8 mouse cellular contexts compared by ENCODE assay signal in the genomic region with DNA sequence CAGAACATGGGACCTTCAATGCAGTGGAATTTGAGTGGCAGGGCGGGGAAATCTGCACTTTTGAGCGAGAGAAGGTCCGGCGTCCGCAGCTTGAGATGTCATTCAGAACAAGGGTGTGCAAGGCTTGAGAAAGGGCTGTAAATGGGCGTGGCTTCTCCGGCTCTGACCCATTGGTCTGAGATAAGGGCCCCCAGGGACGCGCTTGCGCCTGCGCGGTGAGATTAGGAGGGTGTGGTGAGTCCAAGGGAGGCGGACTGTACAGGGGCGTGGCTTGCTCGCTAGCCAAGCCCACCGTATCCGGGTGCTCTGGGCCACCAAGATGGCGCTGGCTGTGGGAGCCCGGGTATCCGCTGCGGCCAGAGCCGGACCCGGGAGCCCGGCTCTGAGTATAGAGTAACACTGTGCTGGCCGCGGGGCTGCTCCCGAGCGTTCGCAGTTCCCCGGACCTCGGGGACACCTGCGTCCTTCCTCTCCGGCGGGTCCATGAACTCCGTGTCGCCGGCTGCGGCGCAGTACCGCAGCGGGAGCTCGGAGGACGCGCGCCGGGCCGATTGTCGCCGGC. TPM values are rescaled to one million over a fixed set of nuclear protein-coding genes. Genes with fewer than 3 reads are reported as not detected.
A peak's percentile ranks its signal among the peaks of the same experiment; 100 is the strongest.
DNase-seq lines count a peak whose midpoint lies in the region; ATAC-seq and TF ChIP-seq lines count a peak whose summit lies in the region.

A gene (plus strand): TSS at position 294 of the 562 bp plus-strand sequence.

- H3K4me3 ChIP-seq in bone marrow, adult 2 months (replicated peaks; ENCODE audit: control insufficient read depth, low read depth, low read length) = peak within 1 kb of the TSS; percentile 98
- peak within 1 kb of the TSS; percentile 87 for H3K4me3 ChIP-seq in embryonic facial prominence, embryonic 15.5 days (replicated peaks)
- H3K4me3 ChIP-seq in limb, embryonic 14.5 days (replicated peaks; ENCODE audit: low read length) = peak within 1 kb of the TSS; percentile 95
- peak within 1 kb of the TSS; percentile 55 for H3K4me3 ChIP-seq in midbrain, postnatal 0 days (ENCODE audit: low read depth, low read length)

- TF ChIP-seq CTCF in bone marrow, adult 2 months (IDR thresholded peaks at IDR 0.05; ENCODE audit: control insufficient read depth, insufficient read depth, low read length) = no peak
- TF ChIP-seq CTCF in midbrain, postnatal 0 days (IDR thresholded peaks at IDR 0.05) = no peak

- H3K9ac ChIP-seq in embryonic facial prominence, embryonic 15.5 days = peak within 1 kb of the TSS; percentile 88
- peak within 1 kb of the TSS; percentile 82 for H3K9ac ChIP-seq in limb, embryonic 14.5 days (ENCODE audit: low read depth, low read length, severe bottlenecking)
- peak within 1 kb of the TSS; percentile 58 for H3K9ac ChIP-seq in midbrain, postnatal 0 days (replicated peaks; ENCODE audit: low read length, poor library complexity, severe bottlenecking)

- peak within 1 kb of the TSS; percentile 92 for H3K27ac ChIP-seq in bone marrow, adult 2 months (ENCODE audit: control insufficient read depth, insufficient read depth, low read depth, low read length, poor library complexity)
- peak within 1 kb of the TSS; percentile 89 for H3K27ac ChIP-seq in embryonic facial prominence, embryonic 15.5 days (replicated peaks)
- peak within 1 kb of the TSS; percentile 75 for H3K27ac ChIP-seq in limb, embryonic 14.5 days (replicated peaks; ENCODE audit: low read depth, low read length)
- H3K27ac ChIP-seq in midbrain, postnatal 0 days (ENCODE audit: low read depth, low read length) = peak within 1 kb of the TSS; percentile 62

- peak; percentile 96 for ATAC-seq in embryonic facial prominence, embryonic 15.5 days (ENCODE audit: insufficient number of reproducible peaks, low FRiP score, low TSS enrichment, low read depth)
- ATAC-seq in limb, embryonic 14.5 days (ENCODE audit: low FRiP score, low read depth) = peak; percentile 98
- peak; percentile 97 for ATAC-seq in midbrain, postnatal 0 days (ENCODE audit: low FRiP score)

- no peaks in the 10 kb centered on the region for H3K9me3 ChIP-seq in embryonic facial prominence, embryonic 15.5 days (replicated peaks)
- no peaks in the 10 kb centered on the region for H3K9me3 ChIP-seq in limb, embryonic 14.5 days (ENCODE audit: control insufficient read depth, low read length)
- no peaks in the 10 kb centered on the region for H3K9me3 ChIP-seq in midbrain, postnatal 0 days (ENCODE audit: low read length)

- peak within 1 kb of the TSS; percentile 76 for H3K4me2 ChIP-seq in embryonic facial prominence, embryonic 15.5 days (replicated peaks)
- H3K4me2 ChIP-seq in limb, embryonic 14.5 days (replicated peaks; ENCODE audit: low read depth, low read length, severe bottlenecking) = peak within 1 kb of the TSS; percentile 78
- H3K4me2 ChIP-seq in midbrain, postnatal 0 days (ENCODE audit: low read depth, low read length, poor library complexity, severe bottlenecking) = peak within 1 kb of the TSS; percentile 78

- H3K4me1 ChIP-seq in bone marrow, adult 2 months (ENCODE audit: control insufficient read depth, insufficient read depth, low read length) = peaks cover 7% of the 10 kb centered on the region
- H3K4me1 ChIP-seq in embryonic facial prominence, embryonic 15.5 days = peaks cover 24% of the 10 kb centered on the region
- H3K4me1 ChIP-seq in limb, embryonic 14.5 days (ENCODE audit: control insufficient read depth, insufficient read depth, low read length) = peaks cover 9% of the 10 kb centered on the region
- H3K4me1 ChIP-seq in midbrain, postnatal 0 days (ENCODE audit: insufficient read depth, low read length) = peaks cover 5% of the 10 kb centered on the region; the same call in 1 of the 2 replicates

- TF ChIP-seq POLR2A in bone marrow, adult 2 months (IDR thresholded peaks at IDR 0.05; ENCODE audit: borderline replicate concordance, control insufficient read depth, low read depth, low read length) = peak; percentile 97; the same call in 1 of the 2 replicates
- peak; percentile 95 for TF ChIP-seq POLR2A in limb, embryonic 14.5 days (IDR thresholded peaks at IDR 0.05; ENCODE audit: borderline replicate concordance, extremely low read depth, insufficient read depth, insufficient read length)

- no peaks in the 10 kb centered on the region for H3K27me3 ChIP-seq in embryonic facial prominence, embryonic 15.5 days
- H3K27me3 ChIP-seq in limb, embryonic 14.5 days (ENCODE audit: control insufficient read depth, insufficient read depth, low read length) = no peaks in the 10 kb centered on the region
- H3K27me3 ChIP-seq in midbrain, postnatal 0 days (ENCODE audit: insufficient read depth, low read length) = no peaks in the 10 kb centered on the region

- peaks cover 19% of the 10 kb centered on the region for H3K36me3 ChIP-seq in embryonic facial prominence, embryonic 15.5 days
- H3K36me3 ChIP-seq in limb, embryonic 14.5 days (ENCODE audit: control insufficient read depth, insufficient read depth, low read length) = peaks cover 26% of the 10 kb centered on the region
- peaks cover 15% of the 10 kb centered on the region for H3K36me3 ChIP-seq in midbrain, postnatal 0 days (ENCODE audit: insufficient read depth, low read length)

- WGBS in bone marrow, adult 2 months = under 1% methylated on average over 49 of the region's 49 CpGs
- WGBS in embryonic facial prominence, embryonic 15.5 days = under 1% methylated on average over 48 of the region's 49 CpGs
- WGBS in limb, embryonic 14.5 days = under 1% methylated on average over 41 of the region's 49 CpGs
- WGBS in midbrain, postnatal 0 days = under 1% methylated on average over 49 of the region's 49 CpGs

- peak; percentile 99 for DNase-seq in 416B (ENCODE audit: low read depth)
- peak; percentile 99 for DNase-seq in heart, adult 8-10 months (ENCODE audit: low spot score)
- peak; percentile 99 for DNase-seq in kidney, adult 9 months
- DNase-seq in limb, embryonic 14.5 days (ENCODE audit: low spot score) = peak; percentile 99
- peak; percentile 99 for DNase-seq in midbrain, postnatal 0 days (ENCODE audit: low spot score)
- peak; percentile 99 for DNase-seq in spleen, postnatal 14 days (ENCODE audit: low spot score in 2 of 2)

RNA-seq across cellular contexts. Expression of the gene that starts here (rescaled TPM):
- 42.9 and 74.7 TPM in 2 replicates for polyA plus RNA-seq in bone marrow, adult 2 months (2011; ENCODE audit: insufficient read depth, insufficient read length, low replicate concordance, missing spikeins)
- polyA plus RNA-seq in embryonic facial prominence, embryonic 15.5 days (2015; fragmentation: Nextera tagmentation; extraction: Ambion mirVana) = 40.5 and 44.8 TPM in 2 replicates
- 100 to 1,000 TPM in 1 of 4 experiments, 10 to 100 TPM in 3; 87.0 to 105 (median 93.5) TPM for total RNA-seq in heart, adult 8-10 months (2022)
- 26.9 and 29.0 TPM in 2 replicates for polyA plus RNA-seq in limb, embryonic 14.5 days (2012; rRNA removed)
- 31.6 and 35.8 TPM in 2 replicates for polyA plus RNA-seq in limb, embryonic 14.5 days (2014; fragmentation: Nextera tagmentation; extraction: Ambion mirVana)
- total RNA-seq in midbrain, postnatal 0 days (2014; rRNA removed) = 20.3 and 26.6 TPM in 2 replicates
- 26.3 and 32.6 TPM in 2 replicates for polyA plus RNA-seq in midbrain, postnatal 0 days (2015; fragmentation: Nextera tagmentation; extraction: Ambion mirVana)

Comparison
In these comparisons a context has a peak if more than half of its experiments do, and no peak if none do; other contexts are left out.
1. Peak in every context shown above with its lines: DNase-seq, ATAC-seq, H3K4me3 ChIP-seq and H3K27ac ChIP-seq.